Mouse (Mus musculus): Measurements from ENCODE around the gene Dennd2c. TPM values are rescaled to one million over a fixed set of nuclear protein-coding genes. Genes with fewer than 3 reads are reported as not detected.
A peak's percentile ranks its signal among the peaks of the same experiment; 100 is the strongest.

Dennd2c gene
- polyA plus RNA-seq, 1 experiment from 2014 or later, result 7.4 TPM

- no peak for DNase-seq (ENCODE audit: low spot score)
These were observed 5.3 kb downstream of the Dennd2c start for GRCm38 (mm10) chr3:103107565-103108240.

GRCm38 (mm10) chr3:103112216-103112615, 9.8 kb downstream of the Dennd2c start:
- DNase-seq (ENCODE audit: low spot score), result no peak

- DNase-seq (ENCODE audit: low spot score), result no peak
These were observed 21.2 kb downstream of the Dennd2c start for GRCm38 (mm10) chr3:103123636-103124035.

- DNase-seq (ENCODE audit: low spot score), result no peak
These were observed 23.7 kb downstream of the Dennd2c start for GRCm38 (mm10) chr3:103126138-103126537.

GRCm38 (mm10) chr3:103127177-103127576, 24.8 kb downstream of the Dennd2c start:
- no peak for DNase-seq (ENCODE audit: low spot score)

- DNase-seq (ENCODE audit: low spot score), result no peak
These were observed 25.3 kb downstream of the Dennd2c start for GRCm38 (mm10) chr3:103127721-103128120.

GRCm38 (mm10) chr3:103128251-103128650, 25.8 kb downstream of the Dennd2c start:
- no peak for DNase-seq (ENCODE audit: low spot score)

- DNase-seq (ENCODE audit: low spot score), result no peak
These were observed 27.2 kb downstream of the Dennd2c start for GRCm38 (mm10) chr3:103129367-103130159.

GRCm38 (mm10) chr3:103130236-103130751, 27.9 kb downstream of the Dennd2c start:
- peak; percentile 44 for DNase-seq (ENCODE audit: low spot score)

- no peak for DNase-seq (ENCODE audit: low spot score)
These were observed 30.7 kb downstream of the Dennd2c start for GRCm38 (mm10) chr3:103133098-103133497.

- no peak for DNase-seq (ENCODE audit: low spot score)
These were observed 34.1 kb downstream of the Dennd2c start for GRCm38 (mm10) chr3:103136414-103137077.

GRCm38 (mm10) chr3:103139047-103139446, 36.6 kb downstream of the Dennd2c start:
- DNase-seq (ENCODE audit: low spot score), result no peak

GRCm38 (mm10) chr3:103140095-103140838, 37.9 kb downstream of the Dennd2c start:
- peak; percentile 34 for DNase-seq (ENCODE audit: low spot score)

GRCm38 (mm10) chr3:103141287-103141686, 38.9 kb downstream of the Dennd2c start:
- DNase-seq (ENCODE audit: low spot score), result no peak

GRCm38 (mm10) chr3:103142366-103142765, 40.0 kb downstream of the Dennd2c start:
- no peak for DNase-seq (ENCODE audit: low spot score)

- no peak for DNase-seq (ENCODE audit: low spot score)
These were observed 42.9 kb downstream of the Dennd2c start for GRCm38 (mm10) chr3:103145336-103145735.

GRCm38 (mm10) chr3:103145791-103146190, 43.4 kb downstream of the Dennd2c start:
- DNase-seq (ENCODE audit: low spot score), result no peak

GRCm38 (mm10) chr3:103146330-103147166, 44.1 kb downstream of the Dennd2c start:
- no peak for DNase-seq (ENCODE audit: low spot score)

- DNase-seq (ENCODE audit: low spot score), result no peak
These were observed 45.4 kb downstream of the Dennd2c start for GRCm38 (mm10) chr3:103147775-103148174.

- peak; percentile 63 for DNase-seq (ENCODE audit: low spot score)
These were observed 46.5 kb downstream of the Dennd2c start for GRCm38 (mm10) chr3:103148941-103149340.

Measured in thymus, postnatal 0 days (tissue).